In genomic region chr1:120628821-120629220, GRCm38 (mm10) we compare ENCODE assay signal across 27 mouse cellular contexts. TPM values are rescaled to one million over a fixed set of nuclear protein-coding genes. Genes with fewer than 3 reads are reported as not detected.
DNase-seq lines count a peak whose midpoint lies in the region; ATAC-seq and TF ChIP-seq lines count a peak whose summit lies in the region.
"Had no signal": no experiment of that assay in that cellular context is flagged by ENCODE, and none has a peak within 500 bp of the region (broad histone marks: within the 10 kb centered on the region; RNA-seq: fewer than 3 reads in every experiment).

No protein-coding gene starts in this region.

- no peaks in the 10 kb centered on the region for H3K4me1 ChIP-seq in midbrain, postnatal 0 days (ENCODE audit: insufficient read depth, low read length)
- no peaks in the 10 kb centered on the region; the same call in 1 of the 2 replicates for H3K4me1 ChIP-seq in midbrain, embryonic 15.5 days
- H3K4me1 ChIP-seq: embryonic facial prominence, embryonic 10.5 days; heart, embryonic 12.5 days; liver, embryonic 13.5 days had no signal

- no peak overlapping the region for H3K9ac ChIP-seq in midbrain, postnatal 0 days (replicated peaks; ENCODE audit: low read length, poor library complexity, severe bottlenecking)
- no peak overlapping the region for H3K9ac ChIP-seq in midbrain, embryonic 15.5 days
- H3K9ac ChIP-seq: heart, embryonic 12.5 days; hindbrain, embryonic 13.5 days; liver, embryonic 13.5 days had no signal

- no peak for DNase-seq in gastrocnemius, adult 2 months
- no peak for DNase-seq in gastrocnemius, postnatal 4 days (ENCODE audit: low spot score in 2 of 2)
- no peak for DNase-seq in layer of hippocampus, adult 2 months (ENCODE audit: low spot score in 2 of 2)
- DNase-seq in layer of hippocampus, postnatal 36 days, result no peak
- DNase-seq in midbrain, postnatal 0 days (ENCODE audit: low spot score), result no peak
- DNase-seq in cerebellum, postnatal 4 days (ENCODE audit: low spot score in 2 of 2), result no peak
- DNase-seq in adrenal gland, adult (ENCODE audit: inconsistent age in 2 of 2, low spot score in 1 of 2), result no peak
- DNase-seq: adrenal gland, postnatal 14 days; cerebellum, adult 11-12 months; cerebellum, postnatal 14 days; gastrocnemius, postnatal 14 days; kidney, postnatal 14 days; liver, embryonic 13.5 days had no signal

- WGBS in midbrain, postnatal 0 days, result 60% methylated on average over 9 of the region's 9 CpGs
- whole genome bisulfite sequencing in midbrain, embryonic 15.5 days, result 52% methylated on average over 9 of the region's 9 CpGs

- peak; percentile 50 for TF ChIP-seq CTCF in gastrocnemius, adult 2 months (IDR thresholded peaks at IDR 0.05)
- TF ChIP-seq CTCF in layer of hippocampus, adult 2 months (conservative IDR thresholded peaks at IDR 0.05), result peak; percentile 36
- TF ChIP-seq CTCF in midbrain, postnatal 0 days (IDR thresholded peaks at IDR 0.05), result peak; percentile 66

- H3K9me3 ChIP-seq in midbrain, postnatal 0 days (ENCODE audit: low read length), result no peaks in the 10 kb centered on the region
- no peaks in the 10 kb centered on the region for H3K9me3 ChIP-seq in midbrain, embryonic 15.5 days
- H3K9me3 ChIP-seq: embryonic facial prominence, embryonic 10.5 days; heart, embryonic 12.5 days; hindbrain, embryonic 13.5 days; liver, embryonic 13.5 days had no signal

- no peaks in the 10 kb centered on the region for H3K27me3 ChIP-seq in midbrain, postnatal 0 days (ENCODE audit: insufficient read depth, low read length)
- peaks cover 10% of the 10 kb centered on the region for H3K27me3 ChIP-seq in midbrain, embryonic 15.5 days (replicated peaks)

- H3K4me3 ChIP-seq in gastrocnemius, adult 2 months, result no peak overlapping the region
- H3K4me3 ChIP-seq in layer of hippocampus, adult 2 months, result no peak overlapping the region
- no peak overlapping the region for H3K4me3 ChIP-seq in midbrain, postnatal 0 days (ENCODE audit: low read depth, low read length)
- H3K4me3 ChIP-seq in midbrain, embryonic 15.5 days, result no peak overlapping the region
- H3K4me3 ChIP-seq: embryonic facial prominence, embryonic 10.5 days; heart, embryonic 12.5 days; hindbrain, embryonic 13.5 days; liver, embryonic 13.5 days had no signal

- H3K36me3 ChIP-seq in midbrain, postnatal 0 days (ENCODE audit: insufficient read depth, low read length), result no peaks in the 10 kb centered on the region
- no peaks in the 10 kb centered on the region for H3K36me3 ChIP-seq in midbrain, embryonic 15.5 days (replicated peaks)
- H3K36me3 ChIP-seq: embryonic facial prominence, embryonic 10.5 days; heart, embryonic 12.5 days; hindbrain, embryonic 13.5 days; liver, embryonic 13.5 days had no signal

- intact Hi-C loops in gastrocnemius, adult 2 months (cut with DNase I), result no loop called here

- no peak for ATAC-seq in midbrain, postnatal 0 days (ENCODE audit: low FRiP score)
- no peak for ATAC-seq in midbrain, embryonic 15.5 days (replicated peaks)
- ATAC-seq: activated CD4-positive, CD25-positive, alpha-beta regulatory T cell, adult 4 months; intestine, embryonic 16.5 days; midbrain, embryonic 16.5 days had no signal

- H3K4me2 ChIP-seq in midbrain, postnatal 0 days (ENCODE audit: low read depth, low read length, poor library complexity, severe bottlenecking), result no peak overlapping the region
- H3K4me2 ChIP-seq in midbrain, embryonic 15.5 days, result no peak overlapping the region
- H3K4me2 ChIP-seq: heart, embryonic 12.5 days; hindbrain, embryonic 13.5 days; liver, embryonic 13.5 days had no signal

- H3K27ac ChIP-seq in gastrocnemius, adult 2 months, result no peak overlapping the region
- no peak overlapping the region for H3K27ac ChIP-seq in layer of hippocampus, adult 2 months
- H3K27ac ChIP-seq in midbrain, postnatal 0 days (ENCODE audit: low read depth, low read length), result no peak overlapping the region
- no peak overlapping the region for H3K27ac ChIP-seq in midbrain, embryonic 15.5 days
- H3K27ac ChIP-seq: embryonic facial prominence, embryonic 10.5 days; hindbrain, embryonic 13.5 days; liver, embryonic 13.5 days had no signal

RNA-seq across cellular contexts. Expression of gene En1, which starts 26.6 kb away (rescaled TPM):
- total RNA-seq in gastrocnemius, adult 2 months (2021), result 10 to 100 TPM in 1 of 2 experiments, 1 to 10 TPM in 1; 7.0 to 10.2 TPM
- total RNA-seq in gastrocnemius, postnatal 4 days (2021), result 1 to 10 TPM; 7.2 to 8.3 TPM
- total RNA-seq in layer of hippocampus, adult 2 months (2021), result not detected
- not detected for total RNA-seq in layer of hippocampus, postnatal 36 days (2021)
- total RNA-seq in midbrain, postnatal 0 days (2014; rRNA removed), result 32.8 and 40.8 TPM in 2 replicates
- 9.2 and 10.1 TPM in 2 replicates for polyA plus RNA-seq in midbrain, postnatal 0 days (2015; fragmentation: Nextera tagmentation; extraction: Ambion mirVana)
- polyA plus RNA-seq in midbrain, embryonic 15.5 days (2015; fragmentation: Nextera tagmentation; extraction: Ambion mirVana), result 9.3 and 12.5 TPM in 2 replicates
- total RNA-seq: adrenal gland, postnatal 14 days; heart, postnatal 25 days; layer of hippocampus, adult 8-10 months; left cerebral cortex, adult 18-20 months; left cerebral cortex, postnatal 36 days; megakaryocyte, adult 5-6 weeks; neutrophil, adult 5-6 weeks had no signal
- polyA plus RNA-seq: activated CD4-positive, CD25-positive, alpha-beta regulatory T cell, adult 4 months; intestine, embryonic 16.5 days; liver, embryonic 13.5 days; urinary bladder, adult 2 months had no signal

Comparison
In these comparisons a context has a peak if more than half of its experiments do, and no peak if none do; other contexts are left out.
1. RNA of gene En1, which starts 26.6 kb away (total RNA-seq): 32.8 to 40.8 TPM in midbrain, postnatal 0 days, 7.0 to 10.2 TPM in gastrocnemius, adult 2 months and 7.2 to 8.3 TPM in gastrocnemius, postnatal 4 days; not detected in layer of hippocampus, adult 2 months and not detected in layer of hippocampus, postnatal 36 days; every median in the first group is over 4 times any median in the second.
2. Peak in every context shown above with its lines, with median percentiles within 50 percentile points of each other: CTCF ChIP-seq.